Mouse (Mus musculus): ENCODE data around the gene Adcyap1r1. TPM values are rescaled to one million over a fixed set of nuclear protein-coding genes. Genes with fewer than 3 reads are reported as not detected.
A peak's percentile ranks its signal among the peaks of the same experiment; 100 is the strongest.

Gene Adcyap1r1
- total and polyA plus RNA-seq, 2 experiments, result 0.74 to 0.78 TPM

- TF ChIP-seq POLR2A (IDR thresholded peaks at IDR 0.05; ENCODE audit: extremely low read depth, insufficient read depth, low read length) (no peak), CTCF (IDR thresholded peaks at IDR 0.05; ENCODE audit: low read depth, low read length) (peak; percentile 89)
- H3K27me3 ChIP-seq (ENCODE audit: control insufficient read depth, insufficient read depth, low read length), result 0 out of 2 replicates have a peak, but pooled peaks cover 5% of the 10 kb centered on the region
- no peaks in the 10 kb centered on the region for H3K4me1 ChIP-seq (ENCODE audit: control insufficient read depth, insufficient read depth, low read length)
- peak; percentile 60 for DNase-seq (ENCODE audit: extremely low read depth, low read depth, low spot score)
- H3K27ac ChIP-seq (replicated peaks; ENCODE audit: insufficient read depth, low read depth, low read length), result no peak overlapping the region
- no peaks in the 10 kb centered on the region for H3K79me2 ChIP-seq (ENCODE audit: control insufficient read depth, insufficient read depth, low read length)
- WGBS, result 18% methylated on average over 11 of the region's 11 CpGs
- no peak overlapping the region for H3K9ac ChIP-seq (ENCODE audit: low read depth, low read length)
- no peak overlapping the region for H3K4me3 ChIP-seq (ENCODE audit: insufficient read depth, low read depth, low read length)
- no peaks in the 10 kb centered on the region for H3K36me3 ChIP-seq (ENCODE audit: control insufficient read depth, insufficient read depth, low read length)
These were observed 67.9 kb downstream of the Adcyap1r1 start for GRCm38 (mm10) chr6:55519605-55520201.

GRCm38 (mm10) chr6:55520237-55521095, 68.7 kb downstream of the Adcyap1r1 start:
- H3K27me3 ChIP-seq (ENCODE audit: control insufficient read depth, insufficient read depth, low read length), result 0 out of 2 replicates have a peak, but pooled peaks cover 5% of the 10 kb centered on the region
- TF ChIP-seq POLR2A (IDR thresholded peaks at IDR 0.05; ENCODE audit: extremely low read depth, insufficient read depth, low read length) (no peak), CTCF (IDR thresholded peaks at IDR 0.05; ENCODE audit: low read depth, low read length) (peak; percentile 36)
- no peak overlapping the region for H3K9ac ChIP-seq (ENCODE audit: low read depth, low read length)
- H3K27ac ChIP-seq (replicated peaks; ENCODE audit: insufficient read depth, low read depth, low read length), result no peak overlapping the region
- no peaks in the 10 kb centered on the region for H3K36me3 ChIP-seq (ENCODE audit: control insufficient read depth, insufficient read depth, low read length)
- peak; percentile 50 for DNase-seq (ENCODE audit: extremely low read depth, low read depth, low spot score)
- H3K4me3 ChIP-seq (ENCODE audit: insufficient read depth, low read depth, low read length), result no peak overlapping the region
- H3K79me2 ChIP-seq (ENCODE audit: control insufficient read depth, insufficient read depth, low read length), result no peaks in the 10 kb centered on the region
- H3K4me1 ChIP-seq (ENCODE audit: control insufficient read depth, insufficient read depth, low read length), result no peaks in the 10 kb centered on the region
- WGBS, result 41% methylated on average over 11 of the region's 11 CpGs

DNA sequence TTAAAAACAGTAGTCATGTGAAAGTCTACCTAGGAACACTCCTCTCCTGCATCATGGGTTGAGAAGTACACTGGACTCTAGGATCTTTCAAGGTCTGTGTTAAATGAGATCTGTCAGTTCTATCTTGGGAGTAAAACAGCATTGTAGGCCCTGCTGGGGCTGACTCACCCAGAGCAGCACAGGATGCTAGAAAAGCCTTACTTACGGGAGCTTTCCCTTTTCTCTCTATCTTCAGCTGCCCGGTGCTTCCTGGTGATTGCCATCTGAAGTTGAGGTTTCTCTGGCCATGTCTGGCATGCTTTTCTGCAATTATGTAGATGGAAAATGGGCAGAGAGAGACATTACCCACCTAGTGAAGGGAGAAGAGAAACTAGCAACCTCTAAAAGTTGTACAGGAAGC, 84.7 kb downstream of the Adcyap1r1 start:
- 72% methylated on average over 2 of the region's 2 CpGs for WGBS
- DNase-seq (ENCODE audit: extremely low read depth, low read depth, low spot score), result no peak
- Histone ChIP-seq H3K4me3 (ENCODE audit: insufficient read depth, low read depth, low read length) (no peak overlapping the region), H3K79me2 (ENCODE audit: control insufficient read depth, insufficient read depth, low read length) (no peaks in the 10 kb centered on the region), H3K27me3 (ENCODE audit: control insufficient read depth, insufficient read depth, low read length) (no peaks in the 10 kb centered on the region), H3K9ac (ENCODE audit: low read depth, low read length) (no peak overlapping the region), H3K27ac (replicated peaks; ENCODE audit: insufficient read depth, low read depth, low read length) (no peak overlapping the region), H3K36me3 (ENCODE audit: control insufficient read depth, insufficient read depth, low read length) (no peaks in the 10 kb centered on the region), H3K4me1 (ENCODE audit: control insufficient read depth, insufficient read depth, low read length) (no peaks in the 10 kb centered on the region)
- no peak for TF ChIP-seq POLR2A (IDR thresholded peaks at IDR 0.05; ENCODE audit: extremely low read depth, insufficient read depth, low read length)
- TF ChIP-seq CTCF (IDR thresholded peaks at IDR 0.05; ENCODE audit: low read depth, low read length), result no peak

DNA sequence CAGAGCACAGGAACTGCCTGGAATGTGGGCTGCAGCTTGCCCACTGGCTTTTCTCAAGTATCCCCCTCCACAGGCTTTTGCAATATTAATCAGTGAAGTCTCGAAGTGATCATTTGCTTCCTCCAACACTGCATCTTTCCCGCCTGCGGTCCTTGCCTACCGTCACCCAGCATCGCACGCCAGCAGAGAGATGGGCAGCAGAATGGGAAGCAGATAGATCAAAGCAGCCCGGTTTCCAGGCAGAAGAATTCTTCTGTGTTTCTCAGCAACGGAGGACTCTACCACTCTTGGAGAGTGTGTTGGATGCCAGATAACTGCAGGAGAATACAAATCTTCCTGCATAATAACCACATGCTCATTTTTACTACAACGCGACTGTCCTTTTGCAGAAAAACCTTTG, 87.4 kb downstream of the Adcyap1r1 start:
- Histone ChIP-seq H3K27ac (replicated peaks; ENCODE audit: insufficient read depth, low read depth, low read length) (no peak overlapping the region), H3K9ac (ENCODE audit: low read depth, low read length) (no peak overlapping the region), H3K27me3 (ENCODE audit: control insufficient read depth, insufficient read depth, low read length) (no peaks in the 10 kb centered on the region), H3K36me3 (ENCODE audit: control insufficient read depth, insufficient read depth, low read length) (no peaks in the 10 kb centered on the region), H3K79me2 (ENCODE audit: control insufficient read depth, insufficient read depth, low read length) (no peaks in the 10 kb centered on the region), H3K4me3 (ENCODE audit: insufficient read depth, low read depth, low read length) (no peak overlapping the region), H3K4me1 (ENCODE audit: control insufficient read depth, insufficient read depth, low read length) (no peaks in the 10 kb centered on the region)
- DNase-seq (ENCODE audit: extremely low read depth, low read depth, low spot score), result no peak
- TF ChIP-seq CTCF (IDR thresholded peaks at IDR 0.05; ENCODE audit: low read depth, low read length) (no peak), POLR2A (IDR thresholded peaks at IDR 0.05; ENCODE audit: extremely low read depth, insufficient read depth, low read length) (no peak)
- 74% methylated on average over 10 of the region's 10 CpGs for WGBS

- Histone ChIP-seq H3K27me3 (ENCODE audit: control insufficient read depth, insufficient read depth, low read length) (no peaks in the 10 kb centered on the region), H3K36me3 (ENCODE audit: control insufficient read depth, insufficient read depth, low read length) (no peaks in the 10 kb centered on the region), H3K4me1 (ENCODE audit: control insufficient read depth, insufficient read depth, low read length) (no peaks in the 10 kb centered on the region), H3K9ac (ENCODE audit: low read depth, low read length) (no peak overlapping the region), H3K4me3 (ENCODE audit: insufficient read depth, low read depth, low read length) (no peak overlapping the region), H3K79me2 (ENCODE audit: control insufficient read depth, insufficient read depth, low read length) (no peaks in the 10 kb centered on the region), H3K27ac (replicated peaks; ENCODE audit: insufficient read depth, low read depth, low read length) (no peak overlapping the region)
- WGBS, result 41% methylated on average over 3 of the region's 3 CpGs
- no peak for DNase-seq (ENCODE audit: extremely low read depth, low read depth, low spot score)
- TF ChIP-seq POLR2A (IDR thresholded peaks at IDR 0.05; ENCODE audit: extremely low read depth, insufficient read depth, low read length) (no peak), CTCF (IDR thresholded peaks at IDR 0.05; ENCODE audit: low read depth, low read length) (no peak)
These were observed 90.6 kb downstream of the Adcyap1r1 start for GRCm38 (mm10) chr6:55542359-55542758.
